Mouse (Mus musculus) forebrain, embryonic 14.5 days (tissue): ENCODE measurements around the gene Arhgap29. TPM values are rescaled to one million over a fixed set of nuclear protein-coding genes. Genes with fewer than 3 reads are reported as not detected.

Source experiments
- ATAC-seq: fragments of 200-750 bp; cut with Nextera tagmentation; 2 replicates; pipeline ENCODE4 v1.8.0; 2017; ENCODE audit warnings: mild to moderate bottlenecking, moderate library complexity
- DNase-seq: peaks from one replicate; pipeline ENCODE4 v3.0.0-alpha.2; 2015; ENCODE audit warnings: low spot score
- H3K27ac ChIP-seq: fragments of 300-500 bp; sonication (generic); 2 replicates; pipeline ENCODE4 v1.5.1; 2014; ENCODE audit warnings: low read depth, mild to moderate bottlenecking, control low read depth, low read length, moderate library complexity
- H3K27me3 ChIP-seq: fragments of 300-500 bp; sonication (generic); replicated peaks from 2 replicates; pipeline ENCODE4 v1.6.1; 2014; ENCODE audit warnings: low read length, control low read depth, mixed read lengths; ENCODE audit not compliant: control insufficient read depth, insufficient read depth
- H3K36me3 ChIP-seq: fragments of 300-500 bp; sonication (generic); 2 replicates; pipeline ENCODE4 v1.6.1; 2014; ENCODE audit warnings: low read length, control low read depth; ENCODE audit not compliant: control insufficient read depth, insufficient read depth
- H3K4me1 ChIP-seq: fragments of 300-500 bp; sonication (generic); 2 replicates; pipeline ENCODE4 v1.6.1; 2014; ENCODE audit warnings: antibody characterized with exemption, low read length, control low read depth; ENCODE audit not compliant: control insufficient read depth, insufficient read depth
- H3K4me2 ChIP-seq: fragments of 300-500 bp; sonication (generic); 2 replicates; pipeline ENCODE4 v1.6.1; 2014; ENCODE audit warnings: mild to moderate bottlenecking, control low read depth, low read length
- H3K4me3 ChIP-seq: fragments of 300-500 bp; sonication (generic); 2 replicates; pipeline ENCODE4 v1.5.1; 2014; ENCODE audit warnings: low read depth, low read length, control low read depth
- H3K9ac ChIP-seq: fragments of 300-500 bp; sonication (generic); 2 replicates; pipeline ENCODE4 v1.6.1; 2014; ENCODE audit warnings: mild to moderate bottlenecking, low read length, control low read depth, moderate library complexity
- H3K9me3 ChIP-seq: fragments of 300-500 bp; sonication (generic); replicated peaks from 2 replicates; pipeline ENCODE4 v1.6.1; 2016; ENCODE audit warnings: low read length, control low read depth, mixed read lengths; ENCODE audit not compliant: control insufficient read depth
- whole genome bisulfite sequencing: fragments of 180-500 bp; shearing (Covaris S2); extraction: QIAGEN DNeasy Blood & Tissue Kit; methylation state at CpG from one replicate; pipeline ENCODE4 v1.1.7; 2014; 5-methylcytosine and 5-hydroxymethylcytosine counted together
- polyA plus RNA-seq: library from polyadenylated mRNA; unstranded; fragments of >200 nt; fragmentation: Nextera tagmentation; extraction: Ambion mirVana; gene quantifications from 2 replicates; pipeline ENCODE4 v1.2.1, GENCODE M21; 2014

Gene Arhgap29
- polyA plus RNA-seq, 1 experiment from 2014 or later = 20.1 TPM

GRCm38 (mm10) chr3:121969451-121969850 is 17.1 kb downstream of the Arhgap29 start:
- Histone ChIP-seq H3K36me3 (no peaks in the 10 kb centered on the region), H3K9me3 (no peaks in the 10 kb centered on the region), H3K27me3 (peaks cover 5% of the 10 kb centered on the region; the same call in 1 of the 2 replicates), H3K27ac (no peak overlapping the region), H3K4me2 (no peak overlapping the region), H3K9ac (no peak overlapping the region), H3K4me1 (peaks cover 8% of the 10 kb centered on the region), H3K4me3 (no peak overlapping the region)
- no peak for ATAC-seq
- 59% methylated on average over 1 of the region's 1 CpGs for WGBS
- no peak for DNase-seq

- Histone ChIP-seq H3K9me3 (no peaks in the 10 kb centered on the region), H3K4me1 (no peaks in the 10 kb centered on the region), H3K9ac (no peak overlapping the region), H3K36me3 (no peaks in the 10 kb centered on the region), H3K27me3 (peaks cover 3% of the 10 kb centered on the region; the same call in 1 of the 2 replicates), H3K4me3 (no peak overlapping the region), H3K4me2 (no peak overlapping the region), H3K27ac (no peak overlapping the region)
- ATAC-seq = no peak
- peak; percentile 34 for DNase-seq
- WGBS = 46% methylated on average over 5 of the region's 5 CpGs
These were observed 21.4 kb downstream of the Arhgap29 start for GRCm38 (mm10) chr3:121973761-121974160.

- Histone ChIP-seq H3K36me3 (no peaks in the 10 kb centered on the region), H3K4me2 (no peak overlapping the region), H3K9ac (no peak overlapping the region), H3K27ac (no peak overlapping the region), H3K4me3 (no peak overlapping the region), H3K27me3 (no peaks in the 10 kb centered on the region), H3K9me3 (no peaks in the 10 kb centered on the region), H3K4me1 (no peaks in the 10 kb centered on the region)
- no peak for ATAC-seq
- 86% methylated on average over 3 of the region's 3 CpGs for WGBS
- no peak for DNase-seq
These were observed 23.0 kb downstream of the Arhgap29 start for GRCm38 (mm10) chr3:121975381-121975780.

DNA sequence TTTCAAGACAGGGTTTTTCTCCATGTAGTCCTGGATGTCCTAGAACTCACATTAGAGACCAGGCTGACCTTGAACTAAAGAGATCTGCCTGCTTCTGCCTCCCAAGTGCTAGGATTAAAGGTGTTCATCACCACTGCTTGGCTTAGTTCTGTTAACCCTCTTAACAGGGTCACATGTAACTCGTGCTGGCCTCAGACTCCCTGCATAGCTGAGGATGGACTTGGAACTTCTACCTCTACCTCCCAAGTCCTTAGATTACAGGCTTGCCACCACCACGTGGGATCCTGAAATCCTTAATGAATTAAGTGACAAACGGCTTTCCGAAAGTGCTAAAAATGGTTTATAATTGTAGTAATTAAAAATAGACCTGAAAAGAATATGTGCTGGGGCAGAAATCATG is 29.0 kb downstream of the Arhgap29 start:
- Histone ChIP-seq H3K4me3 (no peak overlapping the region), H3K9me3 (no peaks in the 10 kb centered on the region), H3K4me1 (no peaks in the 10 kb centered on the region), H3K27me3 (no peaks in the 10 kb centered on the region), H3K36me3 (no peaks in the 10 kb centered on the region), H3K4me2 (no peak overlapping the region), H3K27ac (no peak overlapping the region), H3K9ac (no peak overlapping the region)
- ATAC-seq = no peak
- DNase-seq = no peak
- WGBS = 82% methylated on average over 4 of the region's 4 CpGs

GRCm38 (mm10) chr3:121982450-121982849 is 30.1 kb downstream of the Arhgap29 start:
- Histone ChIP-seq H3K4me3 (no peak overlapping the region), H3K36me3 (no peaks in the 10 kb centered on the region), H3K27ac (no peak overlapping the region), H3K4me2 (no peak overlapping the region), H3K9me3 (no peaks in the 10 kb centered on the region), H3K9ac (no peak overlapping the region), H3K4me1 (no peaks in the 10 kb centered on the region), H3K27me3 (no peaks in the 10 kb centered on the region)
- WGBS = 73% methylated on average over 4 of the region's 4 CpGs
- no peak for ATAC-seq
- no peak for DNase-seq

DNA sequence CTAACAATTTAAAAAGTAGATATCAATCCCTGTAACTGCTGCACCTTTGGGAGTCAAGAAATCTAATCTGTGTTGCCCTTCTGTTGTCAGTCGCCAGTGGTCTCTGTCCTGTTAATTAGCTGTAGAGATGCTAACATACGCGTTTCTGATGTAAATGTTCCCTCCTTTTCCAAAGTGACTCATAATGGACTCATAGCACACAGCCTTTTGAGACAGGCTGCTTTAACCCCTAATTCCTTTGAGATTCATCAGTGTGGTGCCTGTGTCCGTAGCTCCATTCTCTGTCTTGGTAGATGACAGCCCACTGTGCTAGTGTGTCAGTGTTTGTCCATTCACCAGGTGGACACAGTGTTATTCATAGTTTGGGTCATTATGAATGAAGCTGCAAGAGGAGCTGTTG is 42.8 kb downstream of the Arhgap29 start:
- no peak overlapping the region for H3K27ac ChIP-seq
- no peaks in the 10 kb centered on the region for H3K9me3 ChIP-seq
- ATAC-seq = no peak
- H3K4me3 ChIP-seq = no peak overlapping the region
- no peaks in the 10 kb centered on the region for H3K4me1 ChIP-seq
- no peak for DNase-seq
- no peak overlapping the region for H3K4me2 ChIP-seq
- no peaks in the 10 kb centered on the region for H3K36me3 ChIP-seq
- no peaks in the 10 kb centered on the region for H3K27me3 ChIP-seq
- WGBS = 70% methylated on average over 4 of the region's 4 CpGs
- no peak overlapping the region for H3K9ac ChIP-seq

DNA sequence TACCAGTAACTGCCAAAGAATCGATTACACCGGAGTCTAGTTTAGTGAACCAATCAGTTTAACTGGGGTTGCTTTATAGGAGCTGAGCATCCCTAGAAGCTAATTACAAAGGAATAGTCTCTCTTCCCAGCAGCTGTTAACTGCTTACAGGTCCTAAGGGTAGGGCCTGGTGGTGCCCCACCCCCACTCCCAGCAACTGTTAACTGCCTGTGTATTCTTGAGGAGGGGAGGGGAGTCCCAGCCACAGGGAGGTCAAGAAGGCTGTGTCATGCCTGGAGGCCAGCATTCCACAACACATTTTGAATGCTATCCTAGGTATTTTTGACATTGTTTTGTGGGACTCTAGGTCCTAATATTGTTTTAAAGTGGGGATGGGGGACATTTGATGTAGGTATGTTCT is 47.6 kb downstream of the Arhgap29 start:
- Histone ChIP-seq H3K9me3 (no peaks in the 10 kb centered on the region), H3K4me1 (no peaks in the 10 kb centered on the region), H3K9ac (no peak overlapping the region), H3K27me3 (no peaks in the 10 kb centered on the region), H3K36me3 (no peaks in the 10 kb centered on the region), H3K27ac (no peak overlapping the region), H3K4me3 (no peak overlapping the region), H3K4me2 (no peak overlapping the region)
- DNase-seq = no peak
- ATAC-seq = no peak
- 84% methylated on average over 2 of the region's 2 CpGs for WGBS

GRCm38 (mm10) chr3:122001568-122001967 is 49.2 kb downstream of the Arhgap29 start:
- H3K9me3 ChIP-seq = no peaks in the 10 kb centered on the region
- H3K27ac ChIP-seq = no peak overlapping the region
- H3K4me2 ChIP-seq = no peak overlapping the region
- H3K4me3 ChIP-seq = no peak overlapping the region
- no peaks in the 10 kb centered on the region for H3K4me1 ChIP-seq
- no peak for ATAC-seq
- no peak overlapping the region for H3K9ac ChIP-seq
- WGBS = 81% methylated on average over 6 of the region's 6 CpGs
- no peaks in the 10 kb centered on the region for H3K36me3 ChIP-seq
- H3K27me3 ChIP-seq = no peaks in the 10 kb centered on the region
- DNase-seq = no peak

GRCm38 (mm10) chr3:122009818-122010217 is 57.5 kb downstream of the Arhgap29 start:
- DNase-seq = no peak
- Histone ChIP-seq H3K4me1 (no peaks in the 10 kb centered on the region), H3K4me2 (no peak overlapping the region), H3K27ac (no peak overlapping the region), H3K4me3 (no peak overlapping the region), H3K27me3 (no peaks in the 10 kb centered on the region), H3K36me3 (no peaks in the 10 kb centered on the region), H3K9me3 (no peaks in the 10 kb centered on the region), H3K9ac (no peak overlapping the region)
- no peak for ATAC-seq
- WGBS = 93% methylated on average over 5 of the region's 5 CpGs
